Mouse (Mus musculus) erythroblast, embryonic 14.5 days (primary cell): Measurements from ENCODE around the gene Taldo1. TPM values are rescaled to one million over a fixed set of nuclear protein-coding genes. Genes with fewer than 3 reads are reported as not detected.
"Not testable (repeated sequence)": the region's sequence is repeated elsewhere in the genome, so short reads cannot be mapped to it uniquely, and the experiment has no call there.

ENCODE experiments used
- H3K27me3 ChIP-seq: 2 replicates; pipeline ENCODE4 v1.6.1; 2012; ENCODE audit warnings: inconsistent platforms; ENCODE audit not compliant: control insufficient read depth
- H3K36me3 ChIP-seq: 2 replicates; pipeline ENCODE4 v1.6.1; 2012; ENCODE audit warnings: mild to moderate bottlenecking, inconsistent platforms; ENCODE audit not compliant: control insufficient read depth
- H3K4me1 ChIP-seq: 2 replicates; pipeline ENCODE4 v1.6.1; 2012; ENCODE audit warnings: inconsistent platforms; ENCODE audit not compliant: control insufficient read depth
- H3K4me3 ChIP-seq: replicated peaks from 2 replicates; pipeline ENCODE3; 2012; ENCODE audit warnings: moderate library complexity, mild to moderate bottlenecking, inconsistent platforms
- H3K9me3 ChIP-seq: 2 replicates; pipeline ENCODE4 v1.6.1; 2012; ENCODE audit warnings: low read length, inconsistent platforms, mixed read lengths; ENCODE audit not compliant: control insufficient read depth
- GATA1 ChIP-seq: IDR thresholded peaks from 2 replicates; pipeline ENCODE4 v1.6.1; 2012; ENCODE audit warnings: low read length, inconsistent platforms, mixed read lengths
- TAL1 ChIP-seq: IDR thresholded peaks from 3 replicates; pipeline ENCODE4 v1.6.1; 2012; ENCODE audit warnings: low read length, inconsistent platforms, mixed read lengths
- polyA plus RNA-seq: library from polyadenylated mRNA; stranded (reverse); fragments of >175 nt; gene quantifications from 2 replicates; pipeline ENCODE4 v1.2.3, GENCODE M21; 2012

Taldo1 gene
- polyA plus RNA-seq, 1 experiment = 53.1 TPM

DNA sequence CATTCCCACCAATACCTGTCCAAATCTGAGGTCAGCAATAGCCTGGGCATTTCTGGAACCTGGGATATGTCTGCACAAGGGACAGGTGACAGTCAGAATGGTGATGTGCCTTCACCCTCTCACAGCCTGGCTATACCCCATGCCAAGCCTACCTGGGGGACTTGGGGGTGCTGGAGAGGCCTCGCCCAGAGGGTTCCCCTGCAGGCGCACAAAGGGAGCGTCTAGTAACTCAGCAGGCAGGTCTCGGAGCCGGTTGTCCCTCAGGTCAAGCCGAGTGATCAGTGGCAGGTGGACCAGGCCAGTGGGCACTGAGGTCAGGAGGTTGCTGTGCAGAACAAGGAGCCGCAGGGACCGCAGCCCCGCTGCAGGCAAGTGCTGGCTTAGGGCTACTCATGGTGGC is 49.5 kb downstream of the Taldo1 start:
- TF ChIP-seq TAL1 (no peak), GATA1 (no peak)
- H3K27me3 ChIP-seq = no peaks in the 10 kb centered on the region
- peaks cover 83% of the 10 kb centered on the region for H3K4me1 ChIP-seq
- H3K9me3 ChIP-seq = no peaks in the 10 kb centered on the region
- H3K36me3 ChIP-seq = peaks cover 59% of the 10 kb centered on the region
- peak overlapping the region; percentile 71 for H3K4me3 ChIP-seq

DNA sequence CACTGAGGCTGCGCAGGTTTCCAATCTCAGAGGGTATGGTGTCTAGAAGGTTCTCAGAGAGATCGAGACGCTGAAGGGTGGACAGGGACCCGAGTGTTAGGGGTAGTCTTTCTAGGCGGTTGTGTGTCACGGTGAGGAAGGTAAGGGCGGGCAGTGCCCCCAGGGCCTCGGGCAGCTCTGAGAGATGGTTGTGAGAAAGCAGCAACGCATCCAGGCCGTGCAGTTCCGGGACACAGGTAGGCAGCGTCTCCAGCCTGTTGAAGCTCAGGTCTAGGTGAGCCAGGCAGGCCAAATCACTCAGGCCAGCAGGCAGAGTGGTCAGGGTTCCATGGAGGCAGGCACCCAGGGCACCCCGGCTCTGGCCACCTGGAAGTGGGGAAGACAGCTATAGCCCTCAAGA is 50.2 kb downstream of the Taldo1 start:
- peaks cover 82% of the 10 kb centered on the region for H3K4me1 ChIP-seq
- peak overlapping the region; percentile 71 for H3K4me3 ChIP-seq
- H3K27me3 ChIP-seq = no peaks in the 10 kb centered on the region
- peaks cover 57% of the 10 kb centered on the region for H3K36me3 ChIP-seq
- no peaks in the 10 kb centered on the region for H3K9me3 ChIP-seq
- no peak for TF ChIP-seq TAL1
- TF ChIP-seq GATA1 = no peak

DNA sequence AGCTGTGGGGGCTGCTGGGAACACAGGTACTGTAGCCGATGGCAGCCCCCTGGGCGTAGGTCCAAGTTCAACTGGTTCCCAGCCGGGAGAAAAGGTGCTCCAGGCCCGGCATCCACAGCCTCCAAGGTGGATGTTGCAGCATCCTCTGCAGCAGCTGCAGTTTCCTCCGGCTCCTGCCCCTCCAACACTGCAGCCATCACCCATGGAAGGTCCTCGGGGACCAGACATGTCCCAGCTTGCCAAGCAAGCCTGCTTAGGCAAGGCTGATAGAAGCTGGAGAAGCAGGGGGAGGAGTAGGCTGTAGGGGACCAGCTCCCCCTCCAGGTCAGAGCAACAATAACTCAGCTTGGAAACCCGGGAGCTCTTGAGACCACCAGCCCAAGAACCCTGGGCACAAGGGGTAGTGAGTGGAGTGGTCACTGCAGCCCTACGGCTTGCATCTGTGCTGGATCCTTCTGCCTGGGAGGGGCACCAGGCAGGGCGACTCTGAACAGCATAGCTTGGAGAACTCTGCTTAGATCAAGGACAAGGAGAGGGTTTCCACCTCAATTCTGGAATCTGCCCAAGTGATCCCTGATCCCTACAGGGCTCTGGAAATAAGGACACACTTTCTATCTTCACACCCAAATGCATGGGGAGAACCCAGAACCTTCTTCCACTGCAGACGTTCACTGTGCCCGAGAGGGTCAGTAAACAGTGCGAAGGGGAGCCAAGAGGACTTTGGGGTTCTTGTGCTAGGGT is 51.3 kb downstream of the Taldo1 start:
- Histone ChIP-seq H3K4me3 (peak overlapping the region; percentile 71), H3K9me3 (no peaks in the 10 kb centered on the region), H3K27me3 (no peaks in the 10 kb centered on the region), H3K36me3 (peaks cover 50% of the 10 kb centered on the region), H3K4me1 (peaks cover 77% of the 10 kb centered on the region)
- TF ChIP-seq GATA1 (no peak), TAL1 (no peak)

GRCm38 (mm10) chr7:141443828-141444237 is 51.8 kb downstream of the Taldo1 start, which contains the start of gene Pidd1:
Pidd1 (minus strand) TSS chr7:141444025.
- no peaks in the 10 kb centered on the region for H3K27me3 ChIP-seq
- no peaks in the 10 kb centered on the region for H3K9me3 ChIP-seq
- H3K36me3 ChIP-seq = peaks cover 50% of the 10 kb centered on the region
- peaks cover 78% of the 10 kb centered on the region for H3K4me1 ChIP-seq
- H3K4me3 ChIP-seq = peak within 1 kb of the TSS; percentile 71
- no peak for TF ChIP-seq TAL1
- TF ChIP-seq GATA1 = no peak

DNA sequence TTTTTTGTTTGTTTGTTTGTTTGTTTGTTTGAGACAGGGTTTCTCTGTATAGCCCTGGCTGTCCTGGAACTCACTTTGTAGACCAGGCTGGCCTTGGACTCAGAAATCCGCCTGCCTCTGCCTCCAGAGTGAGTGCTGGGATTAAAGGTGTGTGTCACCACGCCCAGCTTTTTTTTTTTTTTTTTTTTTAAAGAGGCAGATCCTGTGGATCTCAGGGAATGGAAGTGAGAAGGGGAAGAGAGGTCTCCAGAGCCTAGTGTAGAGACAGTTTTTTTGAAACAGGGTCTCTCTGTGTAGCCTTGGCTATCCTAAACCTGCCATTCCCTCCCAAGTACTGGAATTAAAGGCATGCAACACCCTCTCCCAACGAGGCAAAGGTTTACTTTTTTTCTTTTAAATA is 54.4 kb downstream of the Taldo1 start:
- H3K4me1 ChIP-seq = peaks cover 79% of the 10 kb centered on the region
- H3K36me3 ChIP-seq = peaks cover 50% of the 10 kb centered on the region
- H3K4me3 ChIP-seq = peak overlapping the region; percentile 68
- H3K27me3 ChIP-seq, H3K9me3 ChIP-seq: not testable (repeated sequence)

DNA sequence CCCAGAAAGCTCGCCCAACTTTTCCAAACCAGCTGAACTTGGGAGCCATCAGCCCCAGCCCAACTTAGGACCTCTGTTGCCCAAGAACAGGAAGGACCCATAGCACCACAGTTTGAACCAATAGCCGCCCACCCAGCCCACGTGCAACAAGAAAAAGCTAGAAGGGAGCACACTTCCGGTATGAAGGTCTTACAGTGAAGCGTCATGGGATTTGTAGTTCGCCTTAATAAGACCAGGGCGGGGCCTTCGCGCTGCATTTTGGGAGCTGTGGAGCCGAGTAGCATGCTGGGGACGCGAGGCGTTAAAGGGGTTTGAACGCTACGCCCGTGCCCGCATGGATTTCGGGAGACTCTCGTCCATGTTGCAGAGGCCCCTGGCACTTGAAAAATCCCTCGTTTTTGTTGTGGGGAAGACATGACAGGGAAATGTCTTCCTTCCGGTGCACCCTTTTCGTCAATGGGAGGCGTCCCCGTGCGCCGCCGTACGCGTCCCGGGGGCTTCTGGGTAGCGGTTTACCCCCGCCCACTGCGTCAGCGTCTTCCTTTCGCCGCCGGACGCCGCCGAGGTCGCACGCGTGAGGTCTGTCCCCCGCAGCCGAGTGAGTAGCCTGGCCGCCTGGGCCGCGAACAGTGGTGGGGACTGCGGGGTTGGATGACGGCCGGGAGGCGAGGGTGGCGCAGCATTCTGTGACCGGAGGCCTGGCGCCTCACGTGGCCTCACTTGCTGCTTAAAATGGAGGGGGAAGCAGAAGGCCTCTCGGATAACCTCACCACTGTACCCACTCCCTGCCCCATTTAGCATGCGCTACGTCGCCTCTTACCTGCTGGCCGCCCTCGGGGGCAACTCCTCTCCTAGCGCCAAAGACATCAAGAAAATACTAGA is 55.4 kb downstream of the Taldo1 start, which contains the start of gene Rplp2:
TSS of gene Rplp2 (plus strand) at position 261 of the 882 bp plus-strand sequence.
- peak within 1 kb of the TSS; percentile 68 for H3K4me3 ChIP-seq
- H3K27me3 ChIP-seq = no peaks in the 10 kb centered on the region
- peaks cover 76% of the 10 kb centered on the region for H3K4me1 ChIP-seq
- peaks cover 50% of the 10 kb centered on the region for H3K36me3 ChIP-seq
- no peaks in the 10 kb centered on the region for H3K9me3 ChIP-seq
- no peak for TF ChIP-seq GATA1
- no peak for TF ChIP-seq TAL1

- no peak for TF ChIP-seq GATA1
- TF ChIP-seq TAL1 = no peak
- Histone ChIP-seq H3K27me3 (no peaks in the 10 kb centered on the region; the same call in 1 of the 2 replicates), H3K9me3 (no peaks in the 10 kb centered on the region), H3K36me3 (peaks cover 45% of the 10 kb centered on the region), H3K4me3 (no peak overlapping the region), H3K4me1 (peaks cover 71% of the 10 kb centered on the region)
Observed at GRCm38 (mm10) chr7:141451928-141452327, 59.9 kb downstream of the Taldo1 start.

Other genes with a start within 250 kb of the Taldo1 start
- gene Rnh1, start 219.3 kb upstream of the Taldo1 start, polyA plus RNA-seq = 0.48 and 1.5 TPM in 2 replicates
- 34.0 and 43.9 TPM in 2 replicates for gene Hras, start 198.2 kb upstream of the Taldo1 start, polyA plus RNA-seq
- 19.2 and 22.6 TPM in 2 replicates for gene Lrrc56, start 198.0 kb upstream of the Taldo1 start, polyA plus RNA-seq
- 0.28 and 0.51 TPM in 2 replicates for gene Lmntd2, start 178.1 kb upstream of the Taldo1 start, polyA plus RNA-seq
- gene Rassf7, start 176.3 kb upstream of the Taldo1 start, polyA plus RNA-seq = 7.3 and 10.7 TPM in 2 replicates
- 19.7 and 20.3 TPM in 2 replicates for gene Phrf1, start 163.4 kb upstream of the Taldo1 start, polyA plus RNA-seq
- gene Irf7, start 125.7 kb upstream of the Taldo1 start, polyA plus RNA-seq = 2.2 and 2.9 TPM in 2 replicates
- not detected in 2 replicates for gene Cdhr5, start 115.4 kb upstream of the Taldo1 start, polyA plus RNA-seq
- gene Sct, start 113.1 kb upstream of the Taldo1 start, polyA plus RNA-seq = not detected in 2 replicates
- gene Drd4, start 100.2 kb upstream of the Taldo1 start, polyA plus RNA-seq = not detected in 2 replicates
- gene Deaf1, start 64.5 kb upstream of the Taldo1 start, polyA plus RNA-seq = 7.6 and 8.1 TPM in 2 replicates
- gene Tmem80, start 64.5 kb upstream of the Taldo1 start, polyA plus RNA-seq = 4.6 TPM in 2 replicates
- 0.05 and 0.09 TPM in 2 replicates for gene Eps8l2, start 53.3 kb upstream of the Taldo1 start, polyA plus RNA-seq
- gene Gatd1, start 21.9 kb downstream of the Taldo1 start, polyA plus RNA-seq = 0.16 and 0.42 TPM in 2 replicates
- not detected in 2 replicates for gene Cend1, start 37.3 kb downstream of the Taldo1 start, polyA plus RNA-seq
- 0.70 and 0.97 TPM in 2 replicates for gene Slc25a22, start 45.7 kb downstream of the Taldo1 start, polyA plus RNA-seq
- gene Pidd1, start 51.8 kb downstream of the Taldo1 start, polyA plus RNA-seq = 5.6 and 9.3 TPM in 2 replicates
- 584 and 1,051 TPM in 2 replicates for gene Rplp2, start 55.2 kb downstream of the Taldo1 start, polyA plus RNA-seq
- gene Pnpla2, start 63.0 kb downstream of the Taldo1 start, polyA plus RNA-seq = 3.0 and 3.4 TPM in 2 replicates
- 0.06 and 0.12 TPM in 2 replicates for gene Cracr2b, start 68.9 kb downstream of the Taldo1 start, polyA plus RNA-seq
- gene Cd151, start 75.2 kb downstream of the Taldo1 start, polyA plus RNA-seq = 1.0 and 1.1 TPM in 2 replicates
- gene Polr2l, start 82.9 kb downstream of the Taldo1 start, polyA plus RNA-seq = 15.4 and 17.1 TPM in 2 replicates
- gene Tspan4, start 83.0 kb downstream of the Taldo1 start, polyA plus RNA-seq = 0.31 and 0.46 TPM in 2 replicates
- gene Chid1, start 147.7 kb downstream of the Taldo1 start, polyA plus RNA-seq = 1.7 and 2.6 TPM in 2 replicates
- 8.6 and 9.2 TPM in 2 replicates for gene Ap2a2, start 170.0 kb downstream of the Taldo1 start, polyA plus RNA-seq